Mouse (Mus musculus) kidney, postnatal 0 days (tissue): ENCODE measurements around the gene Med1. TPM values are rescaled to one million over a fixed set of nuclear protein-coding genes. Genes with fewer than 3 reads are reported as not detected.

ENCODE experiments used
- ATAC-seq: fragments of 200-750 bp; cut with Nextera tagmentation; replicated peaks from 2 replicates; pipeline ENCODE4 v1.8.0; 2017; ENCODE audit warnings: low read depth, moderate number of reproducible peaks, moderate TSS enrichment, moderate library complexity; ENCODE audit not compliant: low FRiP score
- DNase-seq: peaks from one replicate; pipeline ENCODE4 v3.0.0-alpha.2; 2016; ENCODE audit warnings: low spot score
- H3K27ac ChIP-seq: fragments of 300-500 bp; sonication (generic); 2 replicates; pipeline ENCODE4 v1.5.1; 2014; ENCODE audit warnings: mild to moderate bottlenecking
- H3K27me3 ChIP-seq: fragments of 300-500 bp; sonication (generic); 2 replicates; pipeline ENCODE4 v1.6.1; 2014; ENCODE audit warnings: low read length, mixed read lengths; ENCODE audit not compliant: insufficient read depth
- H3K36me3 ChIP-seq: fragments of 300-500 bp; sonication (generic); 2 replicates; pipeline ENCODE4 v1.6.1; 2014; ENCODE audit warnings: low read length, mixed read lengths; ENCODE audit not compliant: insufficient read depth
- H3K4me1 ChIP-seq: fragments of 300-500 bp; sonication (generic); replicated peaks from 2 replicates; pipeline ENCODE4 v1.6.1; 2014; ENCODE audit warnings: antibody characterized with exemption, low read length, mixed read lengths; ENCODE audit not compliant: insufficient read depth
- H3K4me2 ChIP-seq: fragments of 300-500 bp; sonication (generic); 2 replicates; pipeline ENCODE4 v1.6.1; 2014; ENCODE audit warnings: mild to moderate bottlenecking, low read length, moderate library complexity, mixed read lengths
- H3K4me3 ChIP-seq: fragments of 300-500 bp; sonication (generic); replicated peaks from 2 replicates; pipeline ENCODE4 v1.5.1; 2014; ENCODE audit warnings: low read depth, low read length
- H3K9ac ChIP-seq: fragments of 300-500 bp; sonication (generic); 2 replicates; pipeline ENCODE4 v1.6.1; 2014; ENCODE audit warnings: low read depth, low read length
- H3K9me3 ChIP-seq: fragments of 300-500 bp; sonication (generic); replicated peaks from 2 replicates; pipeline ENCODE4 v1.6.1; 2016; ENCODE audit warnings: low read length, inconsistent platforms, mixed read lengths
- CTCF ChIP-seq: IDR thresholded peaks from 2 replicates; pipeline ENCODE4 v1.5.1; 2016; ENCODE audit warnings: antibody characterized with exemption, low read depth, mild to moderate bottlenecking, moderate library complexity
- WGBS: fragments of 180-500 bp; shearing (Covaris S2); extraction: QIAGEN DNeasy Blood & Tissue Kit; methylation state at CpG from one replicate; pipeline ENCODE4 v1.1.7; 2014; 5-methylcytosine and 5-hydroxymethylcytosine counted together
- polyA plus RNA-seq: library from polyadenylated mRNA; unstranded; fragments of >200 nt; fragmentation: Nextera tagmentation; extraction: Ambion mirVana; gene quantifications from 2 replicates; pipeline ENCODE4 v1.2.1, GENCODE M21; 2015

Gene Med1
- polyA plus RNA-seq, 1 experiment from 2014 or later: 47.0 TPM

DNA sequence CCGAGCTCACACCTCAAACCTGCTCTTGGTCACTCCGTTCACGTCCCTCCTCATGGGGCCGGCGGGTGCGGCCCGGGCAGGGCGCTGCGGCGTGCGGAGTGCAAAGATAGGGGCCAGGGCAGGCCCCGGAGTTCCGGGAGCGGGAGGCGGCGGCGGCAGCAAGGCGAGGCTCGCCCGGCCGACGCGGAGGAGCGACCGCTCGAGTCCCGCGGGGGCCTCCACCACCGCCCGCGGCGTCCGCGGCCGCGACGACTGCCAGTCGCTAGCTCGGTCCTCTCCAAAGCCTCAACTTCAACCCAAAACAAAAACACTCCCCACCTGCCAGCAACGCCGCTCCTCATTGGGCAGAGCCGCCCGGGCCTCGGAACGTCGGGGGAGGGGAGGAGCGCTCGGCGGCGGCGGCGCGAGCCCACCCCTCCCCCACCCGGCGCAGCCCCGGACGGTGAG is 43.8 kb downstream of the Med1 start:
- Histone ChIP-seq H3K9me3 (no peaks in the 10 kb centered on the region), H3K27ac (peak overlapping the region; percentile 97), H3K36me3 (0 out of 2 replicates have a peak, but pooled peaks cover 4% of the 10 kb centered on the region), H3K4me3 (peak overlapping the region; percentile 97), H3K9ac (peak overlapping the region; percentile 95), H3K27me3 (no peaks in the 10 kb centered on the region), H3K4me1 (0 out of 2 replicates have a peak, but pooled peaks cover 2% of the 10 kb centered on the region), H3K4me2 (peak overlapping the region; percentile 100)
- TF ChIP-seq CTCF: no peak
- DNase-seq (peak; percentile 94), ATAC-seq (peak; percentile 89)
- 0% methylated on average over 41 of the region's 57 CpGs for WGBS

- 1% methylated on average over 41 of the region's 45 CpGs for WGBS
- no peak for TF ChIP-seq CTCF
- ATAC-seq (no peak; the same call in 1 of the 2 replicates), DNase-seq (peak; percentile 45)
- Histone ChIP-seq H3K27ac (peak overlapping the region; percentile 97), H3K9ac (peak overlapping the region; percentile 95), H3K4me3 (peak overlapping the region; percentile 97), H3K4me1 (0 out of 2 replicates have a peak, but pooled peaks cover 2% of the 10 kb centered on the region), H3K9me3 (no peaks in the 10 kb centered on the region), H3K4me2 (peak overlapping the region; percentile 100), H3K27me3 (no peaks in the 10 kb centered on the region), H3K36me3 (no peaks in the 10 kb centered on the region)
Measured at GRCm38 (mm10) chr11:98148551-98149301, 44.4 kb downstream of the Med1 start.

DNA sequence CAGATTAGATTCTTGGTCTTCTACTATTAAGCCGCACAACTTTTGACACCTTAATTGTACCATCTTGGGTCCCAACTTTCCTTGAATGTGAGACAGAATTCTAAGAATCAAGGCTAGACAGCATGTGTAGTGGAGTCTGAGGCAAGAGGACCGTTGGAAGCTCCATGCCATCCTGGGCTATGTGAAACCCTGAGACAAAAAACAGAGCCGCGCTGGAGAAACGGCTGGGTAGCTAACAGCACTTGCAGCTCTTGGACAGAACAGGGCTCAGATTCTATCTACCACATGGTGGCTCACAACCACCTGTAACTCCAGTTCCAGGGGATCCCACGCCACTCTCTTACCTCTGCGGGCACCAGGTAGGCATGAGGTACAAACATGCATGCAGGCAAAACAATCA is 47.2 kb downstream of the Med1 start:
- Histone ChIP-seq H3K4me1 (0 out of 2 replicates have a peak, but pooled peaks cover 2% of the 10 kb centered on the region), H3K36me3 (no peaks in the 10 kb centered on the region), H3K4me3 (no peak overlapping the region), H3K4me2 (no peak overlapping the region), H3K9me3 (no peaks in the 10 kb centered on the region), H3K9ac (no peak overlapping the region), H3K27ac (no peak overlapping the region), H3K27me3 (no peaks in the 10 kb centered on the region)
- no peak for DNase-seq
- WGBS: 76% methylated on average over 7 of the region's 7 CpGs
- ATAC-seq: no peak
- no peak for TF ChIP-seq CTCF

GRCm38 (mm10) chr11:98142545-98142944 is 50.5 kb downstream of the Med1 start:
- no peaks in the 10 kb centered on the region for H3K4me1 ChIP-seq
- no peak overlapping the region for H3K27ac ChIP-seq
- 93% methylated on average over 2 of the region's 2 CpGs for WGBS
- no peak overlapping the region for H3K4me2 ChIP-seq
- ATAC-seq (no peak), DNase-seq (no peak)
- H3K36me3 ChIP-seq: no peaks in the 10 kb centered on the region
- no peaks in the 10 kb centered on the region for H3K9me3 ChIP-seq
- no peak overlapping the region for H3K4me3 ChIP-seq
- no peaks in the 10 kb centered on the region for H3K27me3 ChIP-seq
- TF ChIP-seq CTCF: no peak
- no peak overlapping the region for H3K9ac ChIP-seq

- H3K36me3 ChIP-seq: no peaks in the 10 kb centered on the region
- DNase-seq: no peak
- no peaks in the 10 kb centered on the region for H3K27me3 ChIP-seq
- H3K27ac ChIP-seq: no peak overlapping the region
- ATAC-seq: no peak
- no peak overlapping the region for H3K4me2 ChIP-seq
- H3K9me3 ChIP-seq: no peaks in the 10 kb centered on the region
- 70% methylated on average over 7 of the region's 7 CpGs for WGBS
- H3K4me1 ChIP-seq: no peaks in the 10 kb centered on the region
- H3K9ac ChIP-seq: no peak overlapping the region
- TF ChIP-seq CTCF: no peak
- no peak overlapping the region for H3K4me3 ChIP-seq
Measured at GRCm38 (mm10) chr11:98138894-98139293, 54.2 kb downstream of the Med1 start.

- TF ChIP-seq CTCF: no peak
- Histone ChIP-seq H3K4me1 (no peaks in the 10 kb centered on the region), H3K27ac (no peak overlapping the region), H3K27me3 (no peaks in the 10 kb centered on the region), H3K4me2 (no peak overlapping the region), H3K4me3 (no peak overlapping the region), H3K9ac (no peak overlapping the region), H3K36me3 (no peaks in the 10 kb centered on the region), H3K9me3 (no peaks in the 10 kb centered on the region)
- 92% methylated on average over 11 of the region's 11 CpGs for WGBS
- no peak for ATAC-seq
- no peak for DNase-seq
Measured at GRCm38 (mm10) chr11:98137836-98138235, 55.3 kb downstream of the Med1 start.
